Mouse (Mus musculus) gastrocnemius, postnatal 25 days (tissue): ENCODE measurements around the gene Adi1. TPM values are rescaled to one million over a fixed set of nuclear protein-coding genes. Genes with fewer than 3 reads are reported as not detected.
A peak's percentile ranks its signal among the peaks of the same experiment; 100 is the strongest.

Source experiments
- DNase-seq: peaks from one replicate; pipeline ENCODE4 v3.0.0; 2022
- long read RNA-seq, 2 experiments: library from polyadenylated mRNA; stranded (forward); transcript quantifications; one replicate each; pipeline ENCODE4 v2.0.0; 2021
- total RNA-seq, 2 experiments: library from RNA; stranded (reverse); gene quantifications; 1 replicate in 1 of 2; 2 replicates in 1 of 2; pipeline ENCODE4 v1.2.3; 2021

Adi1 gene
- 10 to 100 TPM; 34.6 to 45.1 TPM for total RNA-seq
- long read RNA-seq, experiment 1, transcript Adi1-201 (4 exons, 1,652 nt): major isoform, 19 of 39 reads
- long read RNA-seq, experiment 1, partial matches to known transcripts: 19 of 39 reads
- long read RNA-seq, experiment 1, other reads (novel, unspliced or antisense): 1 of 39 reads
- long read RNA-seq, experiment 2, transcript Adi1-201 (4 exons, 1,652 nt): major isoform, 17 of 40 reads
- long read RNA-seq, experiment 2, partial matches to known transcripts: 22 of 40 reads
- long read RNA-seq, experiment 2, other reads (novel, unspliced or antisense): 1 of 40 reads

DNA sequence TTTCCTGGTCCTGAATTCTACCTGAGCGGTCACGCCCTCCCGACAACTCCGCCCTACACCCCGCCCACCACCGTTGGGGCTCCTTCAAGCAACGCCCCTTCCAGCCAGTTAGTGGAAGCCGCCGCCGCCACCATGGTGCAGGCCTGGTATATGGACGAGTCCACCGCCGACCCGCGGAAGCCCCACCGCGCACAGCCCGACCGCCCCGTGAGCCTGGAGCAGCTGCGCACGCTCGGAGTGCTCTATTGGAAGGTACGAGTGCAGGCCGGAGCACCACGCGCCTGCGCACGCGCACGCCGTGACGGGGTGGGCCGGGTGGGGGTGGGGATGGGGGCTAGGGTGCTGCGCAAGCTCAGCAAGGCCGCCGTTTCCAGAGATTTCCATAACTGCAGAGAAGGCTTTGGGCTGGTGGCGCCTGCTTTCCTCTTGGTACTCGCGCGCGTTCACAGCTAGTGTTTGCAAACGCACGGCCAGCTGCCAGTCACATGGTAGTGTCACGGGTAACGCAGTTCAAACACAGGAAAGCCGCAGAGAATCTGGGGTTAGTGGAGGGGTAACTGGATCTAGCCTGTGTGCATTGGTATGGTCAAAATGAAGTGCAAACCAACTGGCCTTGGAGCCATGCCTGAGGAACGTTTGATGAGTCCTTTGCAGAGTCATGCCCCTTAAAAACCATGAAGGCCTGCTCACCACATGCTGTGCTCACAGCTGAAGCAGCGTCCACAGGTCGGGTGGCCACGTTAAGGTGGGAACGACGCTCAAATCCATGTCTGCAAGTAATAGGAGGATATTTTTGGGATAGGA is at the start of gene Adi1:
TSS of gene Adi1 (plus strand) at position 111 of the 804 bp plus-strand sequence.
- DNase-seq: peak; percentile 78

DNA sequence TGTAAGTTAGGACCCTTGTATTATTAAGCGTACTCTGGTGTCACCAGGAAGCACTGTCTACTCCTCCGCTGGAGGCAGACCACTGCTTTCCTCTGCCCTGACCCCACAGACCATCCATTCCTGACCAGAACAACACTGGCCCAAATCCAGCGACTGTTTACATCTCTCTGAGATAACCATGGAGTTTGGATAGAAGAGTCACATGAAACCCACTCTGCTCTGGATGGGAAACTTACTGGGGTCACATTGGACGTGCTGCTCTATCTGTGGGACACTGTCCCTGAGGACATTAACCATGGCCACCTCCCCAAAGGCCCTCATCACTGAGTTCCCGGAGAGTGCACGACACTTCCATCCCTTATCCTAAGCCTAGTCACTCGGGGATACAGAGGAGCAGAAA is 49.6 kb upstream of the Adi1 start:
- no peak for DNase-seq

DNA sequence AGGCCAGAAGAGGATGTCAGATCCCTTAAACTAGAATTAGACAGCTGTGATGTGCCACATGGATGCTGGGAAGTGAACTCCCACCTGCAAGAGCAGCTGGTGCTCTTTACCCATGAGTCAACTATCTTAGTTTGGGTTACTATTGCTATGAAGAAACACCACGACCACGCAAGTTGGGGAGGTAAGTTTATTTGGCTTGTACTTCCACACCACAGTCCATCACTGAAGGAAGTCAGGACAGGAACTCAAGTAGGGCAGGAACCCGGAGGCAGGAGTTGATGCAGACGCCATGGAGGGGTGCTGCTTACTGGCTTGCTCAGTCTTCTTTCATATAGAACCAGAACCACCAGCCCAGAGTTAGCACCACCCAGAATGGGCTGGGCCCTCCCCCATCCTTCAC is 47.9 kb upstream of the Adi1 start:
- DNase-seq: no peak

DNA sequence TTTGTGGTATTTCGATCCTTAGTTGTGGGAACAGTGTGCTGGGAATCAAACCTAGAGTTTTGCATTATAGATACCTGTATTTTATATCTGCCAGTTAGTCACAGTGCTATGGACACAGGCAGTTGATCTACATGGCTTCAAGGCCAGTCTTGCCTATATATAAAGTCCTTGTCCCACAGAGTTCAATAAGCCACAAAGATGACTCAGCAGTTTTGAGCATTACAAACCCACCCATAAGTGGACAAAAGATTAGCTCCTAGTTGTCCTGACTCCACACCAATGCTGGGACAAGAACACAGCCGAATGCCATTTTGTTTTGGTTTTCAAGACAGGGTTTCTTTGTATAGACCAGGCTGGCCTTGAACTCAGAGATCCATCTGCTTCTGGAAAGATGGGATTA is 46.6 kb upstream of the Adi1 start:
- no peak for DNase-seq

DNA sequence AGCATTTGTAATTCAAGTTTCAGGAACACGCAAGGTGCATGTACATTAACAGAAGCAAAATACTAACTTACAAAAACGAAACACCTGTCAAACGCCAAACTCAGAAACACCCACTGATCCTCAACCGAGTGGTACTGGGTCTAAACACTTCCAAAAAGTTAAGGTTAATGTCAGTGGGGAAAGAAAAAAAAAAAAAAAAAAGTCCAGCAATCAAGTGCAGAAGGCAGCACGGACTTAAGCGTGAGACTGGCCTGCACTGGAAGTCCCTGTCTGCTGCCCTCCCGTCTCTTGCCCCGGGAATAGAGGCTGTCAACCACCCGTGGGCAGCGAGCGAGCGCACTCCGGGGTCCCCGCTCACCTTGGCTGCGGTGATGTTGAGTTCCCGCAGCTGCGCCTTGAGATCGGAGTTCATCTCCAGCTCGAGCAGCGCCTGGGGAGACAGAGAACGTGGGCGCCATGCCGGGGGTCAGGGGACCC is 39.9 kb upstream of the Adi1 start:
- DNase-seq: no peak

DNA sequence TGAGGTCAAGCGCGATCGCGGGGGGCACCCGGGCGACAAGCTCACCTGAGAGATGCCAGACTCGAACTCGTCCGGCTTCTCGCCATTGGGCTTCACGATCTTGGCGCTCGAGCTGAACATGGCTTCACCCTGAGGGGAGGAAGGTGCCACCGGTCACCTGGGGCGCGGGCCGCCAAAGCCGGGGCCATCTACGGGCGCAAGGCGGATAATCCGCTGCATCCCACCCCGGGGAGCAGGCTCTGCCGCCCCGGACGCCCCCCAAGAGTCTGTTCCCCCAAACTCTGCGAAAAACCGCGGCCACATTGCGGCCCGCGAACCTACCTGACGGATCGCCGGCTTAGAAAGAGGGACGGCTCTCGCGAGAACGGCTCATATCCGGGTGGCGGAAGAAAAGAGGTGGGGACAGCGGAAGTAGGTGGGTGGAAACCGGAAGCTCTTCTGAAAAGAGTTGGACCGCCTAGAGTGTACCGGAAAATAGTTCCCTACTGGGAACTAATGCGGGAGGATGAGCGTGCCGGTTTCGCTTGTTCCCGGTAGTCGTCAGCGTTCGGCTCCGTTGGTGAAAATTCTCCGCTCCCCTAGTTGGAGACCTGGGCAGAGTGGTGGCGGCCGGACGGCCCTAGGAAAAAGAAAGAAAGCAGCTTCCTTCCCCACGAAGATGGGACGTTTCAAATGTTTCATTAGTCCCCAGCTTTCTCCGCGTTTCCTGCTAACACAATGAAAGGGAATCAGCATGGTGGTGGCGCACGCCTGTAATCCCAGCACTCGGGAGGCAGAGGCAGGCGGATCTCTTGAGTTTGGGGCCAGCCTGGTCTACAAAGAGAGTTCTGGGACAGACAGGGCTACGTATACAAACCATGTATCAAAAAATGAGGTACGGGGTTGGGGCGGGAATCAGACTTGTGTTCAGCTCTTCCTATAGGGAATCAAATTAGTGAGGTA is 39.2 kb upstream of the Adi1 start, which contains the start of gene Rps7:
TSS of gene Rps7 (minus strand) at position 419 of the 942 bp plus-strand sequence.
- DNase-seq: peak; percentile 89

DNA sequence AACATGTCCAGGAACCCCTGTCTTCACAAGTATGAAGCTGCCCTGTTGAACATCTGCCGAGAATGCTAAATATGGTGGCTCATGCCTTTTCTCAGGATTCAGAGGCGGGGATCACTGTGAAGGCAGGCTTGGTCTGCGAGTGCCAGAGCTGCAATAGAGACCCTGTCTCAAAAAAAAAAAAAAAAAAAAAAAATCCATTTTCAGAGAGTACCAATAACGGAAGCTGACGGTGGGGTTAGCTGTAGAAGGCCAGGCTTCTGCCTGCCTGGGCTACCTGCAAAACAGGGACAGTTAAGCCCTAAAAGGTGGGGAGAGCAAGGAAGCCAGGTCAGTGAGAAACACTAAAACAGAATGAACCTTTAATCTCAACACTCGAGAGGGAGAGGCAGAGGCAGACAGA is 38.5 kb upstream of the Adi1 start:
- no peak for DNase-seq

DNA sequence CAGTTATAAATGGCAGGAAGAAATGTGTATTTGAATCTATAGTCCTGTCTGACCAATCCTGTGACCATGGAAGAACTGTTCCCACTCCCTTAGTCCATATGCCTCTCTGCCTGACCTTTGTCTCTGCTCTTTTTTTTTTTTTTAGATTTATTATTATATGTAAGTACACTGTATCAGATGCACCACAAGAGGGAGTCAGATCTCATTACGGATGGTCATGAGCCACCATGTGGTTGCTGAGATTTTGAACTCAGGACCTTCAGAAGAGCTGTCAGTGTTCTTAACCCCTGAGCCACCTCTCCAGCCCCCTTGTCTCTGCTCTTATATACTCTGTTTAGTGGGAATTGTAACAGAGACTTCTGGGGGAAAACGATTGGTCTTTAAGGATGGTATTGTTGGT is 36.3 kb upstream of the Adi1 start:
- no peak for DNase-seq

DNA sequence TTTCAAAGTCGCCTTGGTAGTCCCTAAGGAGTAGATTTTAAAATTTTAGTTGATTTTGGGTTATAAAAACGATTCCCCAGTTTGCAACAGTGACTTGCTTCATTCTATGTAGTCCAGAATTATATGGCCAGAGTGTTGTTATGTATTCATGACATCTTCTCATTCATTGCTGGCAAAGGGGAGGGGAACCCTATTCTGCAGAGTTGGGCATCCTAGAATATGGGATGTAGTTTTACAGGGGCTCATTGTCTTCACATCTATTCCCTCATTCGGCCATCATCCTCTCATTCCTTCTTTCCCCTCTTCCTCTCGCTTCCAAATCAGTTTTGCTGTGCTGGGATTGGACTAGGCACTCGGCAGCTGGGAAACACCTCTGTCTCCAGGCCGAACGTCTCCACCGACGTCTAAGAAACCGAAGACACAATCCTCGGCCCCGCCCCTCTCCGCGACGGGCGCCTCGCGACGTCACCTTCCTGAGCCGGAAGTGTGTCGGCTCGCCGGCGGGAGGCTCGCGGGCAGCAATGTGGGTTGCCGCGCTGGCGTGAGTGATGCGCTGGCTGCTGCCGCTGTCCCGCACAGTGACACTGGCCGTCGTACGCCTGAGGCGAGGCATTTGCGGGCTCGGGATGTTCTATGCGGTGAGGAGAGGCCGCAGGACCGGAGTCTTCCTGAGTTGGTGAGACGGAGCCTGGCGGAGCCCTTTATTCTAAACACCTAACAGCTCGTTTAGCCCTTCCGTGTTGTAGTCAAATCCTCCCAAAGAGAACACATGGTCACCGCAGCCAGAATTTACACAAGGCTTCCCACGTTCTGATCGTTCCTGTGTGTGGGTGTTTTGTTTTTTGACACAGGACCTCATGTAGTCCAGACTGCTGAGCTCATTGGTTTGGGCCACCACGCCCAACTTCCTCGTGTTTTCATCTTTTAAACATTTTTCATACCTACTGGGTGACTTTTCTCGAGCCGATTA is 25.6 kb upstream of the Adi1 start, which contains the start of gene Rnaseh1:
TSS of gene Rnaseh1 (plus strand) at position 462 of the 970 bp plus-strand sequence.
- DNase-seq: peak; percentile 82

DNA sequence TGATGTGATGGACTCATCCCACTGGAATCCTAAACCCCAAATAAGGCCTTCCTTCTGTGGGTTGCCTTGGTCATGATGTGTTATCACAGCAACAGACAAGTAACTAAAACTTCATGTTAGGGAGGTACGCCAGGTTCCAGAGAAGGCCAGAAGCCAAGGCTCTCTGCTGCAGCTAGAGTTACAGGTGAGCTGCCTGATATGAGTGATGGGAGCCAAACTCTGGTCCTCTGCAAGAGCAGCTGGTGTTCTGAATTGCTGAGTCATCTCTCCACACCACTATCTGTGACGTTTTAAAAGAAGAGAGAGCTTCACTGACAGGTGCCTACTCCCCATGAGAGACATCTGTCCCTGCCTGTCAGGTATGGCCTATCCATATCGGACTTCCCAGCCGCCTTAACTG is 12.4 kb upstream of the Adi1 start:
- peak; percentile 28 for DNase-seq

DNA sequence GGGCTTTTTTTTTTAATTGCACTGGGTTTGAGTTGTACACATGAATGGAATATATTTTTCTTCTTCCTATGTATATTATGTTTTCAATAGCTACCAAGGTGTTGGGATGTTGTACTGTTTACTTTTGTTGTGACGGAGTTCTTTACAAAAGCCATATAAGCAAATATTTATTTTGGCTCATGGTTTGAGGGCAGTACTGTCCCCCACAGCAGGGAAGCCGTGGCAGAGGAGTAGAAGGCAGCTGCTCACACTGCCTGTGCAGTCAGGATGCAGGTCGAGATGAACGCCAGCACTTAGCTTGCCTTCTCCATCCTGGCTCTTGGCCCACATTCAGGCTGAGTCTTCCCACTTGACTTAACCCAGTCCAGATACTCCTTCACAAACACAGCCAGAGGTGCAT is 8.3 kb upstream of the Adi1 start:
- DNase-seq: no peak

DNA sequence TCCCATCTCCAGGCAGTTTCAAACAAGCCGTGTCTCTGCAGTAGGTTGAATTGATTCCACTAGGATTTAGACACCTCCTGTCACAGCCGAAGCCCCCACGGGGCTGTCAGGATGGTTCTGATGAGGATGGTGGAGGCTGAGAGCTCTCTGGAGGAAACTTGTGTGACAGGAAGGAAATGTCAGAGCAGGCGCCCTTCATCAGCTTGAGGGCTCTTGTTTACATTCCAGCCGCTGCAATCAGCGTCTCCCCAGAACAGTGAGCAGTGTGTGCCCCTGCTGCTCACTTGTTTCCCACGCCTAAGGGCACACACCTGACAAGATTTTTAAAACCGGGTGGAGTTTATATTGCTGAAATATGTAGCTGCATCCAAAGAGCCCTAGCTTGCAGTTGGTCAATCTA is 7.7 kb upstream of the Adi1 start:
- no peak for DNase-seq

DNA sequence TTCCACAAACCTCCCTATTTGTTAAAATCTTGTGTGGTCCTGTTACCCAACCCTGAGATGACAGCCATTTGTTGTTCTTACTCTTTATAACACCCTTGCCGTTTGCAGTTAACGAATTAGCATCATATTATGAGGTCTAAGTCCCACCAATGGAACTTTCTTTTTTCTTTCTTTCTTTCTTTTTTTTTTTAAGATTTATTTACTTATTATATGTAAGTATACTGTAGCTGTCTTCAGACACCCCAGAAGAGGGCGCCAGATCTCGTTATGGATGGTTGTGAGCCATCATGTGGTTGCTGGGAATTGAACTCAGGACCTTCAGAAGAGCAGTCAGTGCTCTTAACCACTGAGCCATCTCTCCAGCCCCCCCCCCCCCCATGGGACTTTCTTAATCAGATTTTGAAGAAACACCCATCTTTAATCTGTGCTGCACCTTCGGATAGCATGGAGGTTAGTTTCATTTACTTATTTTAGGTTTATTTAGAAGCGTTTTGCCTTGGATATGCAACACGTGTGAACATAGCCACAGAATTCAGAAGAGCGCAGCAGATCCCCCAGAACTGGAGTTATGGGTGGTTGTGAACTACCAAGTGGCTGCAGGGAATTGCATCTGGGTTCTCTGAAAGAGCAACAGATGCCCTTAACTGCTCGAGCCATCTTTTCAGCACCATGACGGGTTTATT is 852 bp upstream of the Adi1 start:
- no peak for DNase-seq

DNA sequence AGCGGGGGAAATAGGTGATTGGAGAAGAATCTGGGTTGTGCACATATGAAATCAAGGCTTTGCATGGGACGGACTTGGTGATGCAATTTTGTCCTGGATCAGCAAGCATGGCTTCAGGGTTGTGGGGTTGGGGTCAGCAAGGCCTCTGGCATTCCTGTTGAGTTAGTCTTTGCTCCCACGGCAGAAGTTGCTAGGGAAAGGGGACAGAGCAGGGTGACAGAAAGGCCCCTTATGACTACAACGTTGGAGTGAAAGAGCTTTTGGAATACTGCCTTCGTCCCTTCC is 836 bp downstream of the Adi1 start:
- DNase-seq: no peak

DNA sequence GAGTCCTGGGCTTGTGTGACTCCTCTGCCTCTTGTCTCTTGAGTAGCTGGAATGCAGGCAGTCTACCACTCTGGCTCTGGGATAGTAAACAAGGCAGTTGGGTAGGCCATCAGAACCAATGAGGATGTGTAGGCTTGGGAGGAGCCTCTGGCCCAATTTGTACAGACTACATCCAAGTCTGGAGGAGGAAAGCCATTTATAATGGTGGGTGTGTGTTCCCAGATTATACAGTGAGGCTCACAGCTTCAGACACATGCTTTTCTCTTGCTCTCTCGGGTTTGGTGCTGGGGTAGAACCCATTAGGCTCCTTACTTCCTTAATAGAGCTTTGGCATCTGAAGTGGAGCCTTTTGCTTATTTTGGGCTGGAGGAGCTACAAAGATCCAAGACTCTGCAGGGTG is 9.6 kb downstream of the Adi1 start:
- no peak for DNase-seq

DNA sequence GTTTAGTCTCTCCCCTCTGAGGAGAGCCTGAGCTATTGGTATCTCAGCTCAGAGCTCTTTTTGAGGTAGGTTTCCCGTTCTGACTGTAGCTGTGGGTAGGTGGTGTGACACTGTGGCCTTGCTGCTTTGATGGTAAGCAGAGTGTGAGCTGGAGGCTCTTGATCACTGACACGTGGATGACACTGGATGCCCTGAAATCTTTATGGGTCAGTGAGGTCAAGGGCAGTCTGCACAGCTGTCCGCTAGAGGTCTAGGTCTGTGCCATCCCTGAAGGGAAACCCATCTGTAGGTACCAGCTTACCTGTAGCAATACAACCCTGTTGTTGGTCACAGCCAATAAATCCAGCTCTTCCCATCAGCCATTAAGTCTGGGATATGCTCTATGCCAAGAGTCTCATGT is 10.7 kb downstream of the Adi1 start:
- DNase-seq: no peak

DNA sequence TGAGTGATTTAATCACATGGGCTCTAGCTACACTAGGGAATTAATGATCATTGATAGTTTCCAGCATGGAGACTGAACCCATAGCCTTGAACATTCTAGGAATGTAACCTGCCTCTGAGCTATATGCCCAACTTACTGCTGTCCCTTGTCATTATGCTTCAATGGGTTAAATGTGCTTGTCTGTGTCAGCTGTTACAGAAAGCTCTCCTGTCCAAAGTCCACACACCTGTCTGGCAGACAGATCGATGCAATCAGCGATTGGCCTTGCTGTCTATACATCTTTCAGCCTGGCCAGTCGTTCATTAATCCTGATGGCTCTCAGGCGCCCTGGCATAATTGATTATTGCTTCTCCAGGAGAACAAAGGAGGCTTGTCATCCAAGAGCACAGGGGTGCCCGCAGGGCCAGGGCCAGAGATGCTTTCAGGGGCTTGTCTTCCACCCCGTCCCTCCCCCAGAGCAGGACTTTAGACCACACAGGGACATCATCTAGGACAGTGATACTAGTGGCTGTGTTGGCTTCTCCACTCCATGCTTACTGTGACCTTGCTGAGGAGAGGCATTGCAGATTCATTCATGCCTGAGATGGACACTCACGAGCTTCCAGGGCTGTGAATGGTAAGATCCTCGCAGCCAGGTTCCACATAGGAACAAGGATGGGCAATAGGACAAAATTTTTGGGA is 11.3 kb downstream of the Adi1 start:
- DNase-seq: no peak

DNA sequence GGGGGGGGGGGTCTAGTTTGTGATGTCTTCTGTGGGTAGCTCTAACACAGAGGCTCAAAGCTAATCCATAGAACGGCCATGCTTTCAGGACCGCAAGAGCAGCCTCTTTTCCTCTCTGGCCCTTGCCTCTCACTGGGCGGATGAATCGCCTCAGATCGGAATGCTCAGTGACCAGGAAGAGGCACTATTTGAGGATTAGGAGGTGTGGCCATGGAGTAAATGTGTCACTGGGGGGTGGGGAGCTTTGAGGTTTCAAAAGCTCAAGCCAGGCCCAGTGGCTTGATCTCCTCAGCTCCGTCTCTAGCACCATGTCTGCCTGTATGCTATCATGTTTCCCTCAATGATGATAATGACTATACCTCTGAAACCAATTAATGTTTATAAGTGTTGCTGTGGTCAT is 14.0 kb downstream of the Adi1 start:
- no peak for DNase-seq

DNA sequence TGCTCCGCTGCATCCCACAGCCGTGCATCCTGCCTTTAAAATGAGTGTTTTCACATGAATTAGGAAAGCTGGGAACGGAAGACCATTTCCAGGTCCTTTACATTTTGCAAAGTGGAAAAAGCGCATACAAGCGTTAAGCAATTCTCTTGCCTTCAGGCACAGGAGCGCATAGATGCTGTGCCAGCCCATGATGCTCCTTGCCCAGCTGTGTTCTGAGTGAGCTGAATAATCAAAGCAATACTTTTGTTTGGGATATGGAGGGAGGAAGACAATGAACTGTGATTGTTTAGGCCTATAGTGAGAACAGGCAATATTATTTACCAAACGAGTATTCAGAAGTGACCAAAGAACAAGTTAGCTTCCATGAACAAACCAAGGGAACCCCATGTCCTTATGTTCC is 15.7 kb downstream of the Adi1 start:
- no peak for DNase-seq

DNA sequence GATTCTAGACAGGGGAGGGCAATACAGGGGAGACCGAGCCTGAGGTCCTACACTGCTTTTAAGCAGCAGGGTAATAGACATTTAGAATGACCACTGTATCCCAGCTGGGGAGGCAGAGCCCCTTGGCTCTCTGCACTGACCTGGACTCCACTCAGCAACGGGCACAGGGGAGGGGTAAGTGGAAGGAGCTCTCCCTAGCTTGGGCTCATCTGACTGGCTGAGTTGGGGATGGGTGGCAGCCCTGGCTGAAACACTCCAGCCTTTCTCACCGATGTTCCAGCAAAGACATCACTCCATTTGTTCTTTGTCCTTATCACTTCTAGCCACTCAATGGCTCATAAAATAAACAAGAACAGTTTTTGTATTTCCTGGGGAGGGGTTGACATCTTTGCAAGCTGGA is 18.7 kb downstream of the Adi1 start:
- no peak for DNase-seq
